Mouse (Mus musculus) heart, postnatal 10 days (tissue): Measurements from ENCODE around the gene Srgap3. TPM values are rescaled to one million over a fixed set of nuclear protein-coding genes. Genes with fewer than 3 reads are reported as not detected.

Source experiments
- DNase-seq, 2 experiments: peaks; one replicate each; pipeline ENCODE4 v3.0.0; 2021
- intact Hi-C: fragments of 180-260 bp; cut with DNase I; formaldehyde crosslinking; loops from one replicate; pipeline ENCODE4 v1.15.1; 2025
- total RNA-seq, 2 experiments: library from RNA; stranded (reverse); gene quantifications; 2 replicates each; pipeline ENCODE4 v1.2.3; 2021

The Srgap3 gene
- 1 to 10 TPM; 2.6 to 2.9 TPM for total RNA-seq

- intact Hi-C loops: no loop called here
- DNase-seq: peak; percentile 84 to 86
These were observed at the start of gene Srgap3 for GRCm38 (mm10) chr6:112946895-112947436. TSS of gene Srgap3 (minus strand) at chr6:112947266.

- intact Hi-C loops: no loop called here
- DNase-seq: no peak
These were observed 48.6 kb upstream of the Srgap3 start for GRCm38 (mm10) chr6:112995708-112996107.

GRCm38 (mm10) chr6:112990119-112990518 is 43.1 kb upstream of the Srgap3 start:
- intact Hi-C loops: no loop called here
- DNase-seq: no peak

GRCm38 (mm10) chr6:112985362-112986314 is 38.6 kb upstream of the Srgap3 start:
- DNase-seq: no peak
- intact Hi-C loops: no loop called here

- intact Hi-C loops: no loop called here
- DNase-seq: no peak
These were observed 35.2 kb upstream of the Srgap3 start for GRCm38 (mm10) chr6:112982241-112982640.

- intact Hi-C loops: no loop called here
- no peak for DNase-seq
These were observed 31.9 kb upstream of the Srgap3 start for GRCm38 (mm10) chr6:112978947-112979346.

- intact Hi-C loops: no loop called here
- no peak for DNase-seq
These were observed 30.2 kb upstream of the Srgap3 start for GRCm38 (mm10) chr6:112977246-112977645.

- intact Hi-C loops: no loop called here
- no peak for DNase-seq
These were observed 29.5 kb upstream of the Srgap3 start for GRCm38 (mm10) chr6:112976541-112976940.

GRCm38 (mm10) chr6:112976136-112976535 is 29.1 kb upstream of the Srgap3 start:
- DNase-seq: no peak
- intact Hi-C loops: no loop called here

- intact Hi-C loops: no loop called here
These were observed 27.0 kb upstream of the Srgap3 start for GRCm38 (mm10) chr6:112973786-112974720.

GRCm38 (mm10) chr6:112972858-112973631 is 26.0 kb upstream of the Srgap3 start:
- intact Hi-C loops: no loop called here
- DNase-seq: peak in 1 of 2 experiments; percentile 18

More at GRCm38 (mm10) chr6:112973786-112974720, 27.0 kb upstream of the Srgap3 start:
- DNase-seq: no peak

- intact Hi-C loops: no loop called here
These were observed 25.1 kb upstream of the Srgap3 start for GRCm38 (mm10) chr6:112972127-112972526.

GRCm38 (mm10) chr6:112971116-112971768 is 24.2 kb upstream of the Srgap3 start:
- no peak for DNase-seq

More at GRCm38 (mm10) chr6:112972127-112972526, 25.1 kb upstream of the Srgap3 start:
- DNase-seq: no peak

GRCm38 (mm10) chr6:112967359-112967758 is 20.3 kb upstream of the Srgap3 start:
- intact Hi-C loops: no loop called here

More at GRCm38 (mm10) chr6:112971116-112971768, 24.2 kb upstream of the Srgap3 start:
- intact Hi-C loops: no loop called here

GRCm38 (mm10) chr6:112958360-112958759 is 11.3 kb upstream of the Srgap3 start:
- intact Hi-C loops: no loop called here
- DNase-seq: no peak

More at GRCm38 (mm10) chr6:112967359-112967758, 20.3 kb upstream of the Srgap3 start:
- no peak for DNase-seq

- intact Hi-C loops: no loop called here
These were observed 10.7 kb upstream of the Srgap3 start for GRCm38 (mm10) chr6:112957583-112958280.

GRCm38 (mm10) chr6:112955773-112956172 is 8.7 kb upstream of the Srgap3 start:
- DNase-seq: no peak

More at GRCm38 (mm10) chr6:112957583-112958280, 10.7 kb upstream of the Srgap3 start:
- DNase-seq: peak in 1 of 2 experiments; percentile 9

GRCm38 (mm10) chr6:112953905-112954304 is 6.8 kb upstream of the Srgap3 start:
- DNase-seq: no peak
- intact Hi-C loops: no loop called here

More at GRCm38 (mm10) chr6:112955773-112956172, 8.7 kb upstream of the Srgap3 start:
- intact Hi-C loops: no loop called here

- intact Hi-C loops: no loop called here
- no peak for DNase-seq
These were observed 4.2 kb upstream of the Srgap3 start for GRCm38 (mm10) chr6:112951254-112951653.
